Mouse (Mus musculus): ENCODE data around the gene Fmr1. TPM values are rescaled to one million over a fixed set of nuclear protein-coding genes. Genes with fewer than 3 reads are reported as not detected.
A peak's percentile ranks its signal among the peaks of the same experiment; 100 is the strongest.
"Not testable (repeated sequence)": the region's sequence is repeated elsewhere in the genome, so short reads cannot be mapped to it uniquely, and the experiment has no call there.

Gene Fmr1
- 1 to 10 TPM; 3.9 to 9.2 (median 5.9) TPM for total RNA-seq (2022)

DNA sequence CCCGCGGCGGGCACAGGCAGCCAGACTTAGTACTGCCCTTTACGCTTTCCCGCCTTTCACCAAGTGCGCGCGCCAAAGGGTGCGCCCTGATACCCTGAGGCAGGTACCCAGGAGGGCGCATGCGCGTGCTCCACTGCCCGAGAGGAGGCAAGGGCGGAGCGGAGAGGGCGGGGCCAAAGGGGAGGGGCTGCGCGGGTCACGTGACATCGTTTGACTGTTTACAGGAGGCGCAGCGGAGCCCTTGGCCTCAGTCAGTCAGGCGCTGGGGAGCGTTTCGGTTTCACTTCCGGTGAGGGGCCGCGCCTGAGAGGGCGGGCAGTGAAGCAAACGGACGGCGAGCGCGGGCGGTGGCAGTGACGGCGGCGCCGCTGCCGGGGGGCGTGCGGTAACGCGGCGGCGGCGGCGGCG lies at the start of gene Fmr1:
Gene Fmr1 (plus strand): TSS at position 209 of the 408 bp plus-strand sequence.
- DNase-seq (ENCODE audit: low spot score in 2 of 2), result peak; percentile 97

GRCm38 (mm10) chrX:68641603-68642002 lies 36.7 kb upstream of the Fmr1 start:
- DNase-seq (ENCODE audit: low spot score in 2 of 2), result no peak

DNA sequence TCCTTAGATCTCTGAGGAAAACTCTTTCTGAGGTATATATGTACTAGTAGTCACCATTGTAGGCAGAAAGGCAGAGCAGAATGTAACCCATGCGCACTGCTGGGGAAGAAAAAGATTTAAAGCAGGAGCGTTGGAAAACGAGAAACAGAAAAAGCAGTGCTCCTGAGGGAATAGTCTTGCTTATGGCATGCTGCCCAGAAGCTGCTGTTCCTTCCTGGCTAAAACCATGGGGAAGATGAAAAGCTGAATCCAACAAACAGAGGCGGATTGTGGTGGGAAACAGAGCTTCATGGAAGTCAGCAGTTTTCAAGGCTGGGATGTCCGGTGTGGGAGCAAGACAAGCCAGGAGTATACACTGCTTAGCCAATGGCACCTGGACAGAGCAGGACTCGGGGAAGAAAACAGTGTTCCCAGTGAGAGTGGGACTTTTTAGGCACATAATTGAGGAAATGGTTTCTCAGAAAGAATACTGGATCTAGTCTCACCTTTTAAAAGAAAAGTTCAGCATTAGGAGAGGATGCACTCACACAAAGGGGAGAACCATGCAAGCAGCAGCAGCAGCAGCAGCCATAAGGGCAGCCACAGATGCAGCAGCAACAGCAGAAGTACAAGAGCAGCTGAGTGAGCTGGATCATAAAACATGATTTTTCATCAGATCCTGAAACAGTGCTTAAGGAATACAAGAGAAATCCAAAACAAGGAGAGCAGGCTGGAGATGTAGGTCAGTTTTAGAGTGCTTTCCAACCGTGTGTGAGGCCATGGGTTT lies 33.0 kb upstream of the Fmr1 start:
- no peak for DNase-seq (ENCODE audit: low spot score in 2 of 2)

DNA sequence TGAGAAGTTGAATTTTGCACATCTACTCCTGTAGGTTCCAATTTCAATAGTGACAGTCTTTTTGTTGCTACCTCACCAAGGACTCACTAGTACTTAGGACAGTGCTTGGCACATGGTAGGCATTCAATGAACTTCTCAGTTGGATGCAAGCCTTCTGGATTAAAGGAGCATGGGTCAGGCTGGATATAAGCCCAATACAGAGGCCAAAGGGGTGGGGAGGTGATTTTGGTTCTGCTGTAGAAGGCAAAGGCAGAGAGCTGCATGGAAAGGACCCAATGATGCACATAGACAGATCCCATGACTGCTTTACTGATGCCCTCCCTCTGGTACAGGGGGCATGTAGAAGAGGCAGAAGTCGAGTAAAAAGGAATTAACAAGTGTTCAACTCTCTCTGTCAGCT lies 833 bp upstream of the Fmr1 start:
- no peak for DNase-seq (ENCODE audit: low spot score in 2 of 2)

DNA sequence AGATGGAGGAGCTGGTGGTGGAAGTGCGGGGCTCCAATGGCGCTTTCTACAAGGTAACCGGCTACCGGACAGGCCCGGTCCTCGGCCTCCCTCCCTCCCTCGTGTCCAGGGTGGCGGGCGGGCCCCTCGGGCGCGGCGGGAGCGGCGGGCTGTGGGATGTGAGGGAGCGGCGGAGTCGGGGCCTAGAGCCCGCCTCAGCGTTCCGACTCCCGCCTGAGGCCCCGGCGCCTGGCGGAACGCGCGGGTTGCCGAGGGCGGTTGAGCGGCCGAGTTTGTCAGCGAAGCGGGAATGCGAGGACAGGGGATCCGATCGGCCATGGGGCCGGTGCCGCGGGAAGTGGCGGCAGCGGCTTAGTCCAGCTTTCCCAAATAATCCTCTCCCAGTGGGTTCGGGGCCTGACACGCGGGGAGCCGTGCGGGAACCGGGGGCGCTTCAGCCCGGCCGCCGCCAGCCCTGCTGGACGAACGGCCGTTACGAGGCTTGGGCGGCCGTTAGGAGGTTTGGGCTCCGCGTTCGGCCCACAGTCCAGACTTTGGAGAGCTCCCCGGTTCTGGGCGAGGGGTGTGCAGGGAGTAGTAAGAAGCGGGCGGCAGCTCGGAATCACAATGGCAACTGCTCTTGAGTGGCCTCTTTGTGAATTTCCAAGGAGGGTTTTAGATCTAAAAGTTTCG lies 610 bp downstream of the Fmr1 start:
- no peak for DNase-seq (ENCODE audit: low spot score in 2 of 2)

DNA sequence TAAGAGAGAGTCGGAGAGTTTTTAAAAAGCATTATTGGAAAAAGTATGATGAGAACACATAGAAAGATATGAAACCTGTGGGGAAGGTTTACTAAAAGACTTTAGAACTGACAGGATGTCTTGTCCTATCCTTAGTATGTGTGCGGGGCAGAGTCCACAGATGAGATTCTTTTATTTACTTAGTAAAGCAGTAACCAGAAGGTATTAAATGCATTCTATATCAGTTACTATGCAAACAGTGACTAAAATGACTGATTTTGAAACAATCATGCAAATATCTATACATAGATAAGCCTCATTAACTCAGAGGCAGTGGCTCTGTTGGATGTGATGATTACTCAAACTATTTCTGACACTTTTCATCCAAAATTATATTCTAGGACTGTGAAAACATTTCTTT lies 6.4 kb downstream of the Fmr1 start:
- no peak for DNase-seq (ENCODE audit: low spot score in 2 of 2)

- DNase-seq (ENCODE audit: low spot score in 2 of 2), result not testable (repeated sequence)
Measured at GRCm38 (mm10) chrX:68691936-68692335, 13.6 kb downstream of the Fmr1 start.

DNA sequence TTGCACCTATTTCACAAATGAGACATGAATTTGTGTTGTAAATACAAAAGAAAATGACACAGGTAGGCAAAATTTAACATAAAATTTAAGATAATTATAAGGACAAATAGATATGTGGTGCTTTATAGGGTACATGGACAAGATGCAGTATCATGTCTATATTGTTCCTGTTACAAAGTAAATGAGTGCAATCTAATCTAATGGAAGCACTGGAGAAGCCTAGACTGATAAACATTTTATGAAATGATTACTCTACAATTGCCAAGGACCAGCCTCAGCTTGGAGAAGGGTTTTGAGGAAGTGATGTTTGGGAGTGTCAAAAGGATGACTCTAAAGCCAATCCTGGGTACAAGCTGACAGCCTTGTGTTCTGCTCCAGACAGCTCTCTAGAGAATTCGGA lies 58.6 kb downstream of the Fmr1 start:
- no peak for DNase-seq (ENCODE audit: low spot score in 2 of 2)

- no peak for DNase-seq (ENCODE audit: low spot score in 2 of 2)
Measured at GRCm38 (mm10) chrX:68740088-68740487, 61.7 kb downstream of the Fmr1 start.

GRCm38 (mm10) chrX:68761606-68762005 lies 83.3 kb downstream of the Fmr1 start, which contains the start of gene Fmr1nb:
TSS of gene Fmr1nb (plus strand) at chrX:68761839.
- no peak for DNase-seq (ENCODE audit: low spot score in 2 of 2)

Other genes with a start within 250 kb of the Fmr1 start
- not detected for gene Fmr1nb, start 83.3 kb downstream of the Fmr1 start, total RNA-seq (2022)
- gene Gm14698, start 142.6 kb downstream of the Fmr1 start, total RNA-seq (2022), result 1 to 10 TPM; 3.7 to 7.8 (median 5.4) TPM
- not detected for gene Gm6812, start 214.5 kb downstream of the Fmr1 start, total RNA-seq (2022)

Data from gastrocnemius, adult 8-10 months (tissue).